Mouse (Mus musculus) stomach, postnatal 0 days (tissue): ENCODE measurements around the gene Trp53.
"Not testable (repeated sequence)": the region's sequence is repeated elsewhere in the genome, so short reads cannot be mapped to it uniquely, and the experiment has no call there.

Experiments used
- CTCF ChIP-seq: IDR thresholded peaks from 2 replicates; pipeline ENCODE4 v1.5.1; 2016; ENCODE audit warnings: antibody characterized with exemption, low read depth, mild to moderate bottlenecking, moderate library complexity
- EP300 ChIP-seq: optimal IDR thresholded peaks from 2 replicates; pipeline ENCODE3; 2016; ENCODE audit warnings: antibody characterized with exemption

- TF ChIP-seq CTCF, EP300: not testable (repeated sequence)
Measured at GRCm38 (mm10) chr11:69541741-69542140, 38.4 kb upstream of the Trp53 start.
